Mouse (Mus musculus) myocyte (in vitro differentiated cells): ENCODE measurements around the gene Gstm7.
"Not testable (repeated sequence)": the region's sequence is repeated elsewhere in the genome, so short reads cannot be mapped to it uniquely, and the experiment has no call there.

Experiments
- CEBPB ChIP-seq: IDR thresholded peaks from 2 replicates; pipeline ENCODE4 v1.6.1; 2011; ENCODE audit warnings: mild to moderate bottlenecking, moderate library complexity; ENCODE audit not compliant: poor library complexity, insufficient read depth, severe bottlenecking
- E2F4 ChIP-seq: IDR thresholded peaks from one replicate; pipeline ENCODE4 v1.6.1; 2011; ENCODE audit warnings: mild to moderate bottlenecking, control low read depth, moderate library complexity; ENCODE audit not compliant: insufficient read depth
- MAX ChIP-seq: IDR thresholded peaks from one replicate; pipeline ENCODE4 v1.6.1; 2011; ENCODE audit warnings: low read depth, mild to moderate bottlenecking, control low read depth
- POLR2A ChIP-seq: IDR thresholded peaks from one replicate; pipeline ENCODE4 v1.6.1; 2011; ENCODE audit warnings: low read depth, mild to moderate bottlenecking, control low read depth, moderate library complexity; ENCODE audit not compliant: insufficient read length
- POLR2AphosphoS2 ChIP-seq: IDR thresholded peaks from one replicate; pipeline ENCODE4 v1.6.1; 2011; ENCODE audit warnings: low read depth, control low read depth; ENCODE audit not compliant: insufficient read length
- TCF12 ChIP-seq: IDR thresholded peaks from one replicate; pipeline ENCODE4 v1.6.1; 2011; ENCODE audit warnings: mild to moderate bottlenecking, control low read depth; ENCODE audit not compliant: poor library complexity, insufficient read depth, severe bottlenecking
- USF1 ChIP-seq: IDR thresholded peaks from one replicate; pipeline ENCODE4 v1.6.1; 2011; ENCODE audit warnings: low read depth, mild to moderate bottlenecking, control low read depth, moderate library complexity

GRCm38 (mm10) chr3:107971101-107971500, 39.5 kb upstream of the Gstm7 start:
- TF ChIP-seq MAX, POLR2A, E2F4, USF1, TCF12, CEBPB, POLR2AphosphoS2: not testable (repeated sequence)
